Mouse (Mus musculus) heart, postnatal 14 days (tissue): ENCODE data around the gene Tmprss5. TPM values are rescaled to one million over a fixed set of nuclear protein-coding genes. Genes with fewer than 3 reads are reported as not detected.

Experiments used
- DNase-seq, 2 experiments: peaks; one replicate each; pipeline ENCODE4 v3.0.0; 2021 to 2022
- intact Hi-C: fragments of 180-260 bp; cut with DNase I; formaldehyde crosslinking; loops from one replicate; pipeline ENCODE4 v1.15.1; 2025
- long read RNA-seq, 2 experiments: library from polyadenylated mRNA; stranded (forward); transcript quantifications; one replicate each; pipeline ENCODE4 v2.0.0; 2021
- total RNA-seq, 2 experiments: library from RNA; stranded (reverse); gene quantifications; 2 replicates each; pipeline ENCODE4 v1.2.3; 2021

Tmprss5 gene
- under 1 TPM in 1 of 2 experiments, not detected in 1; 0.63 TPM for total RNA-seq
- long read RNA-seq, experiment 1, partial matches to known transcripts: 1 of 1 reads
- long read RNA-seq, experiment 1, other reads (novel, unspliced or antisense): 0 of 1 reads
- long read RNA-seq, experiment 2: 0 reads

- DNase-seq: no peak
- intact Hi-C loops: loop anchor here (1.0 to 2.0 kb wide), 2 partner anchors 166 to 408 kb away; no protein-coding TSS in a partner anchor
These were observed at the start of gene Tmprss5 for GRCm38 (mm10) chr9:49081107-49081506. Gene Tmprss5 (plus strand): TSS chr9:49081260.

GRCm38 (mm10) chr9:49034764-49035163, 46.3 kb upstream of the Tmprss5 start:
- intact Hi-C loops: no loop called here
- DNase-seq: no peak

GRCm38 (mm10) chr9:49050901-49051300, 30.2 kb upstream of the Tmprss5 start:
- DNase-seq: no peak
- intact Hi-C loops: loop anchor here (2.0 kb wide), 1 partner anchor 406 kb away; no protein-coding TSS in a partner anchor

- DNase-seq: peak; percentile 61 to 77
- intact Hi-C loops: loop anchor here (2.0 kb wide), 1 partner anchor 407 kb away; no protein-coding TSS in a partner anchor
These were observed 29.7 kb upstream of the Tmprss5 start for GRCm38 (mm10) chr9:49051349-49051748.

GRCm38 (mm10) chr9:49054028-49054427, 27.0 kb upstream of the Tmprss5 start:
- no peak for DNase-seq
- intact Hi-C loops: no loop called here

- intact Hi-C loops: no loop called here
- peak; percentile 94 for DNase-seq
These were observed 25.5 kb upstream of the Tmprss5 start, which contains the start of gene Zw10 for GRCm38 (mm10) chr9:49055333-49056205. Gene Zw10 (plus strand): TSS chr9:49055613.

GRCm38 (mm10) chr9:49076847-49077246, 4.2 kb upstream of the Tmprss5 start:
- intact Hi-C loops: no loop called here
- peak in 1 of 2 experiments; percentile 18 for DNase-seq

- DNase-seq: peak; percentile 71 to 82
- intact Hi-C loops: loop anchor here (1.0 to 2.0 kb wide), 2 partner anchors 165 to 408 kb away; no protein-coding TSS in a partner anchor
These were observed 501 bp downstream of the Tmprss5 start for GRCm38 (mm10) chr9:49081561-49081960.

GRCm38 (mm10) chr9:49087317-49087716, 6.3 kb downstream of the Tmprss5 start:
- DNase-seq: no peak
- intact Hi-C loops: no loop called here

GRCm38 (mm10) chr9:49098871-49099270, 17.8 kb downstream of the Tmprss5 start:
- no peak for DNase-seq
- intact Hi-C loops: no loop called here

GRCm38 (mm10) chr9:49102328-49102727, 21.3 kb downstream of the Tmprss5 start:
- no peak for DNase-seq
- intact Hi-C loops: no loop called here

GRCm38 (mm10) chr9:49109101-49109500, 28.0 kb downstream of the Tmprss5 start:
- intact Hi-C loops: no loop called here
- DNase-seq: no peak

- intact Hi-C loops: no loop called here
- DNase-seq: peak in 1 of 2 experiments; percentile 7
These were observed 29.6 kb downstream of the Tmprss5 start for GRCm38 (mm10) chr9:49110476-49111220.

GRCm38 (mm10) chr9:49111296-49111695, 30.2 kb downstream of the Tmprss5 start:
- DNase-seq: no peak
- intact Hi-C loops: no loop called here

- DNase-seq: no peak
- intact Hi-C loops: no loop called here
These were observed 37.3 kb downstream of the Tmprss5 start for GRCm38 (mm10) chr9:49118271-49118825.

GRCm38 (mm10) chr9:49119759-49120158, 38.7 kb downstream of the Tmprss5 start:
- intact Hi-C loops: no loop called here
- DNase-seq: no peak

GRCm38 (mm10) chr9:49125706-49126105, 44.6 kb downstream of the Tmprss5 start:
- DNase-seq: no peak
- intact Hi-C loops: no loop called here

GRCm38 (mm10) chr9:49130514-49131010, 49.5 kb downstream of the Tmprss5 start:
- no peak for DNase-seq
- intact Hi-C loops: no loop called here

- intact Hi-C loops: no loop called here
- no peak for DNase-seq
These were observed 62.8 kb downstream of the Tmprss5 start for GRCm38 (mm10) chr9:49143841-49144240.

- intact Hi-C loops: no loop called here
- no peak for DNase-seq
These were observed 64.7 kb downstream of the Tmprss5 start for GRCm38 (mm10) chr9:49145776-49146175.
